Mouse (Mus musculus) megakaryocyte, embryonic 14.5 days (primary cell): ENCODE data around the gene Gm49384.

Experiments
- FLI1 ChIP-seq: IDR thresholded peaks from 2 replicates; pipeline ENCODE4 v1.6.1; 2012; ENCODE audit warnings: low read length, inconsistent platforms, mixed read lengths
- GATA1 ChIP-seq: IDR thresholded peaks from 3 replicates; pipeline ENCODE4 v1.6.1; 2012; ENCODE audit warnings: mixed read lengths, low read length, inconsistent platforms, borderline replicate concordance

- TF ChIP-seq GATA1: no peak
- no peak for TF ChIP-seq FLI1
These were observed 44.5 kb downstream of the Gm49384 start for GRCm38 (mm10) chr12:69159578-69159940.
